Mouse (Mus musculus): ENCODE results near the gene Nrd1.

GRCm38 (mm10) chr4:109079676-109080075, 79.2 kb downstream of the Nrd1 start:
- TF ChIP-seq CTCF (IDR thresholded peaks at IDR 0.05; ENCODE audit: borderline replicate concordance, insufficient read depth, low read length) (no peak), POLR2A (IDR thresholded peaks at IDR 0.05; ENCODE audit: low read depth, low read length) (no peak)
